Mouse (Mus musculus) heart, adult 10 weeks (tissue): Measurements from ENCODE around the gene Gdf11. TPM values are rescaled to one million over a fixed set of nuclear protein-coding genes. Genes with fewer than 3 reads are reported as not detected.

Experiments used
- polyA plus RNA-seq: library from polyadenylated mRNA; stranded (reverse); fragments of 350-450 nt; fragmentation: Illumina TruSeq; extraction: RNeasy Lipid Tissue Mini Kit (QIAGEN cat#74804); gene quantifications from one replicate; pipeline ENCODE4 v1.2.3, GENCODE M21; 2014; ENCODE audit warnings: low read depth, low replicate concordance

Gene Gdf11
- 0.97 TPM for polyA plus RNA-seq

DNA sequence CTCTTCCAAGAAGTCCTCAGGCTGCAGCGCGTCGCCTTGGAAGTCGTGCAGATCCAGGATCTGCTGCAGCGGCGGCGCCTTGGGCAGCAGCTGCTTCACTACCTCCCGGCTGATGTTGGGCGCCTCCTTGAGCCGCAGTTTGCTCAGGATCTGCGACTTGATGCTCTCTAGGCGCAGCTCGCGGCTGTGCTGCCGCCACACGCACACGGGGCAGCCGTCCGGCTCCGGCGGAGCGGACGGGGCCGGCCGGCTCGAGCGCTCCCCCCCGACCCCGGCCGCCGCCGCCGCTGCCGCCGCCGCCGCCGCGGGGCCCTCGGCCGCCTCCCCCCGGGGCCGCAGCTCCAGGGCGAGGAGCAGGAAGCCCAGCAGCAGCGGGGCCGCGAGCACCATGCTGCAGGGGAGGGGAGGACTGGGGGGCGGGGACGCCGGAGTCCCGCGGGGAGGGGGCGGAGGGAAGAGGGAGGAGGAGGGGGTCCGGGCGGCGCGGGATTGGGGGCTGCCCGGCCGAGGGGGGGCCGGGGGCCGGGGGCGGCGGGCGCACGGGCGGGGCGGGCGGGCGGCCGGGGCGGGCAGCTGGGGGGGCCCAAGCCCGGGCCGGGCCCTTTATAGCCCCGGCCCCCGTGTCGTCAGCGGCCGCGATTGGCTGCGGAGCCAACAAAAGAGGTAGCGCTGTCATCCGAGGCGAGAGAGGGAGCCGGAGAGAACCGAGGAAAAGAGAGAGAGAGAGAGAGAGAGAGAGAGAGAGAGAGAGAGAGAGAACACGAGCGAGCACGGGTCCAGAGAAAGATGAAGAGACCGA is at the start of gene Gdf11:
TSS of gene Gdf11 (minus strand) at position 423 of the 799 bp plus-strand sequence.

DNA sequence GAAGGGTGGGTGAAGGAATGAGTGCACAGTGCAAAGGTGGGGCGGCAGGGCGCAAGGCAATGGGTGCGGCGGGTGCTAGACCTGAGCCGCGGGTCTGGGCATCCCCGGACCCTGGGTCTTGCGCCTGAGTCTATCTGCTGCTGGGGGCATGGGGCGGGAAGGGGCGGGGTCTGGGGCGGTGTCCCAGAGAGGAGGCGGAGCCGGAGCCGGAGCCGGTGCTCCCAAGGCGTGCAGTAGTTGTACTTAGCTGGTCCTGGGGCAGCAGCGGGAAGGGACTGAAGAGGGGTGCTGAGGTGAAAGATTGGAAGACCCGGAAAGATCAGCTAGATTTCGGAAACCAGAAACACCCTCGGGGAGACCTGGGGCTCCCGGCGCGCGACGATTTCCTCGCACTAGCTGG is 42.1 kb upstream of the Gdf11 start, which contains the start of gene Itga7:
TSS of gene Itga7 (plus strand) at position 245 of the 400 bp plus-strand sequence.

DNA sequence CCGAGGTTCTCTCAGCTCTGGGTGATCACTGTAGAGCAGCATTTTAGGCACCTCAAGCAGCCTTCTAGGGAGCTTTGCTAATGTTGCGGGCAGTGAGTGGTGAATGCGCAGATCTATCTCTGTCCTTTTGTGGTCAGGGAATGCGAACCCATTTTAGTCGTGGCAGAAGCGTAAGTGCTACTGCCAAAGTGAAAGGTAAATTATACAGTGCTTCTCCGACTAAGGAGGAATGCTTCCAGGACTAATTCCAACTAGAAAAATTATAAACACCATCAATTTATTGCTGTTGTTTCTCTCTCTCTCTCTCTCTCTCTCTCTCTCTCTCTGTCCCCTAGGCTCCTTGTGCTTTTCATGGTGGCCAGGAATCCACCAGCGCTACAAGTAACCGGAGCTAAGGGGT is 32.4 kb upstream of the Gdf11 start, which contains the start of gene Bloc1s1:
TSS of gene Bloc1s1 (minus strand) at position 101 of the 400 bp plus-strand sequence.

DNA sequence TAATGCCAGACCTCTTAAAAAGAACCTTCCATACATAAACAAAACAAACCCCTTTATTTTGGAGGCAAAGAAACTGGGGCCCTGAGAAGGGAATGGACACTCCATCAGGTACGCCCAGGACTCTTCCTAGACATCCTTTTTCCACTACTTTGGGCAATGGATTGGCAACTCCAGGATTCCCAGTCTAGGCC is 31.2 kb upstream of the Gdf11 start, which contains the start of gene Rdh5:
TSS of gene Rdh5 (minus strand) at position 67 of the 191 bp plus-strand sequence.

DNA sequence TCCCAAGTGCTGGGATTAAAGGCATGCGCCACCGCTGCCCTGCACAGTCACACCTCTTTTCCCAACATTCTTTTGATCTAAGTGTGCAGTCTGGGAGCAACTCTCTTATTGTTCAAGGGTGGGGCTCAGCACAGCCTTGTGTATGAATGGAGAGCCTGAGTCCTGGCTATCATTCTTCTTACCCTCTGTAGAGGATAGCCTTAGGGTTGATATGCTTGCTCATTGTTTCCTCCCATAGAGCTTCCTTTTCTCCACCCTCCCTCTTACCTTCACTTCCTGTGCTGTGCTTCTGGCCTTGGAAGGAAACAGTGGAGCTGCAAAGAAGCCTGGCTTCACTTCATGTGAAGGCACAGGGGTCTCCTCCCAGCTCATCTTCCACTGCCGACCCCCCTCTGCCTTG is 9.2 kb upstream of the Gdf11 start, which contains the start of gene Cd63:
TSS of gene Cd63 (plus strand) at position 292 of the 400 bp plus-strand sequence.

Other genes starting within 250 kb of the Gdf11 start
- 0.37 TPM for gene Ikzf4, start 245.7 kb downstream of the Gdf11 start, polyA plus RNA-seq
- gene Suox, start 217.6 kb downstream of the Gdf11 start, polyA plus RNA-seq, result 27.1 TPM
- gene Rab5b, start 195.5 kb downstream of the Gdf11 start, polyA plus RNA-seq, result 82.2 TPM
- gene Pmel, start 187.5 kb downstream of the Gdf11 start, polyA plus RNA-seq, result 0.26 TPM
- gene Cdk2, start 186.7 kb downstream of the Gdf11 start, polyA plus RNA-seq, result 13.9 TPM
- 12.8 TPM for gene Dgka, start 146.9 kb downstream of the Gdf11 start, polyA plus RNA-seq
- 9.7 TPM for gene Pym1, start 143.8 kb downstream of the Gdf11 start, polyA plus RNA-seq
- gene Mmp19, start 100.8 kb downstream of the Gdf11 start, polyA plus RNA-seq, result 1.7 TPM
- gene Dnajc14, start 87.7 kb downstream of the Gdf11 start, polyA plus RNA-seq, result 30.3 TPM
- gene Tmem198b, start 87.3 kb downstream of the Gdf11 start, polyA plus RNA-seq, result 9.2 TPM
- gene Sarnp, start 74.4 kb downstream of the Gdf11 start, polyA plus RNA-seq, result 89.3 TPM
- gene Ormdl2, start 70.1 kb downstream of the Gdf11 start, polyA plus RNA-seq, result 14.6 TPM
- gene Cd63, start 9.3 kb upstream of the Gdf11 start, polyA plus RNA-seq, result 176 TPM
- 13.4 TPM for gene Rdh5, start 31.2 kb upstream of the Gdf11 start, polyA plus RNA-seq
- gene Bloc1s1, start 32.3 kb upstream of the Gdf11 start, polyA plus RNA-seq, result 352 TPM
- gene Itga7, start 42.1 kb upstream of the Gdf11 start, polyA plus RNA-seq, result 122 TPM
- gene Mettl7b, start 69.3 kb upstream of the Gdf11 start, polyA plus RNA-seq, result not detected
- gene Olfr9, start 97.7 kb upstream of the Gdf11 start, polyA plus RNA-seq, result not detected
- gene Olfr763, start 119.1 kb upstream of the Gdf11 start, polyA plus RNA-seq, result not detected
- gene Olfr764-ps1, start 148.2 kb upstream of the Gdf11 start, polyA plus RNA-seq, result not detected
- not detected for gene Olfr765, start 158.3 kb upstream of the Gdf11 start, polyA plus RNA-seq
- not detected for gene Olfr766-ps1, start 177.3 kb upstream of the Gdf11 start, polyA plus RNA-seq
- not detected for gene Olfr767, start 191.2 kb upstream of the Gdf11 start, polyA plus RNA-seq
- not detected for gene Olfr768, start 207.7 kb upstream of the Gdf11 start, polyA plus RNA-seq
- not detected for gene Olfr769, start 226.1 kb upstream of the Gdf11 start, polyA plus RNA-seq
- gene Olfr770, start 247.3 kb upstream of the Gdf11 start, polyA plus RNA-seq, result not detected